Comparison of ENCODE assay signal across 8 mouse cellular contexts in genomic region chr7:141435129-141435855, GRCm38 (mm10). TPM values are rescaled to one million over a fixed set of nuclear protein-coding genes. Genes with fewer than 3 reads are reported as not detected.
DNase-seq lines count a peak whose midpoint lies in the region; ATAC-seq lines count a peak whose summit lies in the region.

No protein-coding gene starts in this region.

- H3K27ac ChIP-seq in forebrain, embryonic 13.5 days, result peak overlapping the region; percentile 87
- H3K27ac ChIP-seq in hindbrain, embryonic 14.5 days, result peak overlapping the region; percentile 66
- peak overlapping the region; percentile 77 for H3K27ac ChIP-seq in midbrain, embryonic 16.5 days (ENCODE audit: low read length)
- peak overlapping the region; percentile 35; the same call in 1 of the 2 replicates for H3K27ac ChIP-seq in stomach, embryonic 16.5 days (ENCODE audit: low read length)

- peak; percentile 68 for DNase-seq in kidney, adult 18-20 months
- no peak for DNase-seq in kidney, adult 11 months
- DNase-seq in c-Kit-positive CD71-negative TER-119-negative erythroid progenitor cells, embryonic 14.5 days (ENCODE audit: low read depth), result peak; percentile 56
- no peak for DNase-seq in hindbrain, embryonic 14.5 days (ENCODE audit: low spot score)
- DNase-seq in liver, result peak; percentile 87

- no peaks in the 10 kb centered on the region for H3K27me3 ChIP-seq in forebrain, embryonic 13.5 days
- no peaks in the 10 kb centered on the region for H3K27me3 ChIP-seq in hindbrain, embryonic 14.5 days (ENCODE audit: control insufficient read depth, insufficient read depth, low read length)
- H3K27me3 ChIP-seq in midbrain, embryonic 16.5 days (ENCODE audit: control insufficient read depth, insufficient read depth, low read depth, low read length), result no peaks in the 10 kb centered on the region
- no peaks in the 10 kb centered on the region for H3K27me3 ChIP-seq in stomach, embryonic 16.5 days (ENCODE audit: control insufficient read depth, insufficient read depth, low read length)

- H3K9ac ChIP-seq in forebrain, embryonic 13.5 days, result peak overlapping the region; percentile 82
- peak overlapping the region; percentile 70 for H3K9ac ChIP-seq in hindbrain, embryonic 14.5 days
- peak overlapping the region; percentile 89 for H3K9ac ChIP-seq in midbrain, embryonic 16.5 days (ENCODE audit: low read depth, low read length)
- peak overlapping the region; percentile 74 for H3K9ac ChIP-seq in stomach, embryonic 16.5 days (ENCODE audit: low read length)

- WGBS in forebrain, embryonic 13.5 days, result 5% methylated on average over 17 of the region's 17 CpGs
- 4% methylated on average over 17 of the region's 17 CpGs for WGBS in hindbrain, embryonic 14.5 days
- 4% methylated on average over 17 of the region's 17 CpGs for WGBS in midbrain, embryonic 16.5 days
- whole genome bisulfite sequencing in stomach, embryonic 16.5 days, result 3% methylated on average over 17 of the region's 17 CpGs

- ATAC-seq in forebrain, embryonic 13.5 days, result peak; percentile 19
- ATAC-seq in hindbrain, embryonic 14.5 days (ENCODE audit: low FRiP score), result no peak
- peak; percentile 11 for ATAC-seq in midbrain, embryonic 16.5 days
- peak; percentile 31; the same call in 1 of the 2 replicates for ATAC-seq in stomach, embryonic 16.5 days (ENCODE audit: insufficient read depth, low FRiP score)

- no peaks in the 10 kb centered on the region for H3K9me3 ChIP-seq in forebrain, embryonic 13.5 days (replicated peaks)
- no peaks in the 10 kb centered on the region for H3K9me3 ChIP-seq in hindbrain, embryonic 14.5 days (ENCODE audit: control insufficient read depth, low read length)
- H3K9me3 ChIP-seq in midbrain, embryonic 16.5 days (replicated peaks; ENCODE audit: control insufficient read depth, low read length, poor library complexity, severe bottlenecking), result no peaks in the 10 kb centered on the region
- no peaks in the 10 kb centered on the region for H3K9me3 ChIP-seq in stomach, embryonic 16.5 days (replicated peaks; ENCODE audit: control insufficient read depth, low read length)

- H3K4me2 ChIP-seq in forebrain, embryonic 13.5 days, result peak overlapping the region; percentile 94
- H3K4me2 ChIP-seq in hindbrain, embryonic 14.5 days (replicated peaks), result peak overlapping the region; percentile 90
- H3K4me2 ChIP-seq in midbrain, embryonic 16.5 days (ENCODE audit: low read length), result peak overlapping the region; percentile 69
- H3K4me2 ChIP-seq in stomach, embryonic 16.5 days (ENCODE audit: low read depth, low read length), result peak overlapping the region; percentile 67

- peaks cover 53% of the 10 kb centered on the region for H3K4me1 ChIP-seq in forebrain, embryonic 13.5 days
- H3K4me1 ChIP-seq in hindbrain, embryonic 14.5 days (replicated peaks; ENCODE audit: control insufficient read depth, insufficient read depth, low read length), result peaks cover 25% of the 10 kb centered on the region
- H3K4me1 ChIP-seq in midbrain, embryonic 16.5 days (ENCODE audit: control insufficient read depth, insufficient read depth, low read length), result peaks cover 40% of the 10 kb centered on the region
- H3K4me1 ChIP-seq in stomach, embryonic 16.5 days (ENCODE audit: control insufficient read depth, insufficient read depth, low read length), result peaks cover 24% of the 10 kb centered on the region

- peak overlapping the region; percentile 61 for H3K4me3 ChIP-seq in forebrain, embryonic 13.5 days
- peak overlapping the region; percentile 46 for H3K4me3 ChIP-seq in hindbrain, embryonic 14.5 days (replicated peaks; ENCODE audit: low read length)
- H3K4me3 ChIP-seq in midbrain, embryonic 16.5 days (ENCODE audit: low read depth, low read length), result peak overlapping the region; percentile 65
- H3K4me3 ChIP-seq in stomach, embryonic 16.5 days (replicated peaks; ENCODE audit: low read length), result peak overlapping the region; percentile 54

- peaks cover 58% of the 10 kb centered on the region for H3K36me3 ChIP-seq in forebrain, embryonic 13.5 days (ENCODE audit: poor library complexity, severe bottlenecking)
- H3K36me3 ChIP-seq in hindbrain, embryonic 14.5 days (replicated peaks; ENCODE audit: control insufficient read depth, insufficient read depth), result peaks cover 36% of the 10 kb centered on the region
- H3K36me3 ChIP-seq in midbrain, embryonic 16.5 days (ENCODE audit: control insufficient read depth, insufficient read depth, low read length), result peaks cover 24% of the 10 kb centered on the region
- H3K36me3 ChIP-seq in stomach, embryonic 16.5 days (ENCODE audit: control insufficient read depth, insufficient read depth, low read length), result no peaks in the 10 kb centered on the region

RNA-seq across cellular contexts. Expression of gene Slc25a22, which starts 2.4 kb away (rescaled TPM):
- polyA plus RNA-seq in forebrain, embryonic 13.5 days (2015; fragmentation: Nextera tagmentation; extraction: Ambion mirVana), result 58.2 and 65.1 TPM in 2 replicates
- 73.0 and 81.4 TPM in 2 replicates for polyA plus RNA-seq in hindbrain, embryonic 14.5 days (2014; fragmentation: Nextera tagmentation; extraction: Ambion mirVana)
- 108 and 121 TPM in 2 replicates for polyA plus RNA-seq in midbrain, embryonic 16.5 days (2015; fragmentation: Nextera tagmentation; extraction: Ambion mirVana)
- polyA plus RNA-seq in stomach, embryonic 16.5 days (2015; fragmentation: Nextera tagmentation; extraction: Ambion mirVana), result 29.4 and 32.3 TPM in 2 replicates

RNA-seq across cellular contexts. Expression of gene Cend1, which starts 6.0 kb away (rescaled TPM):
- 27.3 and 27.5 TPM in 2 replicates for polyA plus RNA-seq in forebrain, embryonic 13.5 days (2015; fragmentation: Nextera tagmentation; extraction: Ambion mirVana)
- polyA plus RNA-seq in hindbrain, embryonic 14.5 days (2014; fragmentation: Nextera tagmentation; extraction: Ambion mirVana), result 46.9 and 50.3 TPM in 2 replicates
- polyA plus RNA-seq in midbrain, embryonic 16.5 days (2015; fragmentation: Nextera tagmentation; extraction: Ambion mirVana), result 109 and 151 TPM in 2 replicates
- 2.6 and 3.8 TPM in 2 replicates for polyA plus RNA-seq in stomach, embryonic 16.5 days (2015; fragmentation: Nextera tagmentation; extraction: Ambion mirVana)

RNA-seq across cellular contexts. Expression of gene Pidd1, which starts 8.5 kb away (rescaled TPM):
- 10.9 and 13.4 TPM in 2 replicates for polyA plus RNA-seq in forebrain, embryonic 13.5 days (2015; fragmentation: Nextera tagmentation; extraction: Ambion mirVana)
- 3.1 and 4.2 TPM in 2 replicates for polyA plus RNA-seq in hindbrain, embryonic 14.5 days (2014; fragmentation: Nextera tagmentation; extraction: Ambion mirVana)
- polyA plus RNA-seq in midbrain, embryonic 16.5 days (2015; fragmentation: Nextera tagmentation; extraction: Ambion mirVana), result 2.4 and 2.5 TPM in 2 replicates
- polyA plus RNA-seq in stomach, embryonic 16.5 days (2015; fragmentation: Nextera tagmentation; extraction: Ambion mirVana), result 7.6 and 8.2 TPM in 2 replicates

RNA-seq across cellular contexts. Expression of gene Rplp2, which starts 11.9 kb away (rescaled TPM):
- 939 and 1,119 TPM in 2 replicates for polyA plus RNA-seq in forebrain, embryonic 13.5 days (2015; fragmentation: Nextera tagmentation; extraction: Ambion mirVana)
- 669 and 782 TPM in 2 replicates for polyA plus RNA-seq in hindbrain, embryonic 14.5 days (2014; fragmentation: Nextera tagmentation; extraction: Ambion mirVana)
- 607 and 649 TPM in 2 replicates for polyA plus RNA-seq in midbrain, embryonic 16.5 days (2015; fragmentation: Nextera tagmentation; extraction: Ambion mirVana)
- polyA plus RNA-seq in stomach, embryonic 16.5 days (2015; fragmentation: Nextera tagmentation; extraction: Ambion mirVana), result 1,060 and 1,250 TPM in 2 replicates

RNA-seq across cellular contexts. Expression of gene Pnpla2, which starts 19.7 kb away (rescaled TPM):
- polyA plus RNA-seq in forebrain, embryonic 13.5 days (2015; fragmentation: Nextera tagmentation; extraction: Ambion mirVana), result 19.5 and 21.0 TPM in 2 replicates
- 15.3 and 18.4 TPM in 2 replicates for polyA plus RNA-seq in hindbrain, embryonic 14.5 days (2014; fragmentation: Nextera tagmentation; extraction: Ambion mirVana)
- polyA plus RNA-seq in midbrain, embryonic 16.5 days (2015; fragmentation: Nextera tagmentation; extraction: Ambion mirVana), result 16.9 and 17.7 TPM in 2 replicates
- polyA plus RNA-seq in stomach, embryonic 16.5 days (2015; fragmentation: Nextera tagmentation; extraction: Ambion mirVana), result 34.0 and 38.5 TPM in 2 replicates

Comparison
In these comparisons a context has a peak if more than half of its experiments do, and no peak if none do; other contexts are left out.
1. DNase-seq: peak in kidney, adult 18-20 months (single experiment), c-Kit-positive CD71-negative TER-119-negative erythroid progenitor cells, embryonic 14.5 days (single experiment) and liver (single experiment); none in kidney, adult 11 months (single experiment) and hindbrain, embryonic 14.5 days (single experiment).
2. H3K27ac ChIP-seq: peak in every context shown above with its lines; median percentile 87 in forebrain, embryonic 13.5 days; 77 in midbrain, embryonic 16.5 days; 66 in hindbrain, embryonic 14.5 days; 35 in stomach, embryonic 16.5 days.
3. Peak in every context shown above with its lines, with median percentiles within 50 percentile points of each other: H3K4me2 ChIP-seq, H3K4me3 ChIP-seq and H3K9ac ChIP-seq.